Mouse (Mus musculus) spleen, postnatal 4 days (tissue): Measurements from ENCODE around the gene Olfr1276.

Experiments
- DNase-seq, 2 experiments: peaks; one replicate each; pipeline ENCODE4 v3.0.0; 2022; ENCODE audit warnings: low spot score in 2 of 2

The Olfr1276 gene

DNA sequence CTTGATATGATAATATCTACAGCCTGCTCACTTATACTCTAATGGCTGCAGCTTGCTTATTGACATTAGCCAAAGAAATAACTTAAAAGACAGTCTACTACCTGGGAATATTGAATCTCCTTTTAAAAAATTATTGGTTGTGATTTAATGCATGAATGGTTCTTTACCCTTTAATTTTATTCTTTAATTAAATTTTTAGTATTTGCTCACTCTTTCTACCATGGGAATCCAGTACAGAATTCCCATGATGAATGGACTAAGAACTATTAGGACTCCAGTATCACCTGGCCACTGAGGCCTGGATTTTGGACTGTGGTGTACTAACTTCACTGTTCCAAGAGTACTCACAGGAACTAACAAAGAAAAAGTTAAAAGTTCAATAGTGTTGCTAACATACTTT lies at the start of gene Olfr1276:
Olfr1276 (plus strand) TSS at position 301 of the 400 bp plus-strand sequence.
- no peak for DNase-seq

DNA sequence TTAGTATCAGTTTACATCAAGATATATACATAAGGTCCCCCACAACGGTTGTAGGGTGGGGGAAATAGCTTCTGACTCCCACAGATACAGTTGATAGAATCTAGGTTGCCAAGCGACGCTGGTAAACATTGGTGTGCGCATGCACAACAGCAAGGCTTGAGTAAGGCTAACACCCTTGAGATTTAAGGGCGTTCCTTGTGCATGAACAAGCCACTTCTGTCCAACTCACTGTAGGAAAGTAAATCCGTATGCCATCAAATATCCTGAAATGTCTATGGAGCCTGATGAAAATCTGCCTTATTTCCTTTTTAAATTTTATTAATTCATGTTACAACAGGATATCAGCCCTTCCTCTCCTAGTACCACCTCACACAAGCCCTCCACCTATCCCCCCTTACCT lies 24.8 kb upstream of the Olfr1276 start, which contains the start of gene 4930430A15Rik:
4930430A15Rik (minus strand) TSS at position 101 of the 400 bp plus-strand sequence.
- DNase-seq = no peak

DNA sequence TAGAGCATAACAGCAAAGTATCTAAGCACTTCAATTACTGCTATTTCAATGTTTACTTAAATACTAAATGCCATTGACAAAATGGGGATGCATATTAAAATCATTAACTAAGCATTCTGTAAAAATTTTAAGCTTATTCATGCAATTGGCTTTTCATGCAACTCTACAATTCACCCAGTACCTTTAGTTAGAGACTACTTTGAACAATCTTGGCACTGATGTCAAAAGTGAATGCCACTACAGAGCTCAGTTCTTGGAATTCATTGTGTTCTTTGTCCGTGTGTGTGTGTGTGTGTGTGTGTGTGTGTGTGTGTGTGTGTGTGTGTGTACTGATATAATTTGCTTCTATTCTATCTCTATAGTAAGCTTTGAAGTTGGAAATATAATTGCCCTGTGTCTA lies 19.1 kb upstream of the Olfr1276 start, which contains the start of gene Olfr1275:
Olfr1275 (minus strand) TSS at position 101 of the 400 bp plus-strand sequence.
- DNase-seq = no peak

DNA sequence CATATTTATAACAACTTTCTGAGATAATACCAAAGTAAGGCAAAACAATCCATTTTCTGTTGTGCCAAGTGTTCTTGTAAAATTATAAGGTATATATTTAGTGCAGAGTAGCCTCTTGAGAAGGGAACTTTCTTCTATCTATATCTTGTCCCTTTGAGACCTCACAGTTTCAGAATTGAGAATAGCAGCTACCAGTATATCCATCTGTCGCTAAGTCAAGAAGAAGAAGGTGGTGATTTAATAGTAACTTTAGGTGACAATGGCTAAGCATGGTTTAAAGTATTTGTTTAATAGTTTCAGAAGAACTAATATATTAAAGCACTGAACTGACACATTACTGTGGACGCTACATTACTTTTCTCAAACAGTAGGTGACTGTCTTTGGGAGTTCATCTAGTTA lies 19.7 kb downstream of the Olfr1276 start, which contains the start of gene Olfr1277:
Olfr1277 (minus strand) TSS at position 101 of the 400 bp plus-strand sequence.
- no peak for DNase-seq

DNA sequence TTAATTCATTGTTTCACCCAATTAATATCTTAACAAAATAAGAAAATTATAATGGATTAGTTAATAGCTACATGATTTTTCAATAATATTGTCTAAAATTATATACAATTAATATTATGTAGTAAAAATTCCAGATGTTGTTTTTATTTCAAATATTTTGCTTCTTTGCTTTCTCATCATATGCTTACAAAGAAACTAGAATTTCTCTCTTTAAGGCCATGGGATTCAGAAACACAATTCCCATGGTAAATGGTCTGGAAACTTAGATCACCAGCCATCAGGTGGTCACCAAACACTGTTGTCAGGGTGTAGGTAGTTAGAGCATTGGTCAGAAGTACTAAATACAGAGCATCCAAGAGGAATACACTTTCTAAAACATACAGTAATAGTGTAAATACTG lies 35.5 kb downstream of the Olfr1276 start, which contains the start of gene Olfr1278:
Olfr1278 (plus strand) TSS at position 301 of the 400 bp plus-strand sequence.
- no peak for DNase-seq

DNA sequence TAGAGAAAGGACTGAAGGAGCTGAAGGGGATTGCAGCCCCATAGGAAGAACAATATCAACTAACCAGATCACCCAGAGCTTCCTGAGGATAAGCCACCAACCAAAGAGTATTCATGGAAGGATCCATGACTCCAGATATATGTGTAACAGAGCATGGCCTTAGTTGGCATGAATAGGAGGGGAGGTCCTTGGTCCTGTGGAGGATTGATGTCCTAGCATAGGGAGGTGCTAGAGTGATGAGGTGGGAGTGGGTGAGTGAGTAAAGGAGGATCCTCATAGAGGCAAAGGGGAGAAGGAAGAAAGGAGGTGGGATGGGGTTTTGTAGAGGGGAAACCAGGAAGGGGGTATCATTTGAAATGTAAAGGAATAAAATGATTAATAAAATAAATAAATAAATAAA lies 44.2 kb downstream of the Olfr1276 start:
- no peak for DNase-seq

DNA sequence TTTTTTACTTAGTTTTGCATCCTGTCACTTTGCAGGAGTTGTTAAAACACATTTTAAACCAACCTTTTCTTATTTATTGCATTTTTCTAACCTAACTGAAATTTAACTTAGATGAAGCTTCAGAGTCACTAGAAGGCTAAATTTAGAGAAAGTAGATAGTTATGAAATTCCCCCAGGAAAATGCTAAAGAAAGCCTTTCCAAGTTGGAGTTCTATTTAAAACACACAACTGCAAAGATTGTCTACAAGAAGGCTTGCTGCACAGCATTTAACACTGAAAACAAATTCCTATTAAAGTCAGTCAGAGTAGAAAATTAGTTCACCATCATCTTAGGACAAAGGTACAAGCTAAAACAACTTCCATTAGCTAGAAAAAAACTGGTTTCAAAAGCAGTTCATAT lies 46.1 kb downstream of the Olfr1276 start, which contains the start of gene Olfr1279:
Olfr1279 (plus strand) TSS at position 262 of the 400 bp plus-strand sequence.
- no peak for DNase-seq
